Mouse (Mus musculus) E14TG2a.4 (cell line): ENCODE measurements at regions not wholly inside any gene's neighbourhood (a gene's known extent, or its start where the extent isn't known, plus 50 kb on each side); places are given as distances from the start of the nearest gene placed in this dataset.

ENCODE experiments used
- H3K27me3 ChIP-seq: 2 replicates; pipeline ENCODE4 v1.6.1; 2014; ENCODE audit warnings: low read length, control low read depth; ENCODE audit not compliant: insufficient read depth
- H3K36me3 ChIP-seq: 2 replicates; pipeline ENCODE4 v1.6.1; 2014; ENCODE audit warnings: low read length, control low read depth; ENCODE audit not compliant: insufficient read depth
- H3K4me1 ChIP-seq: replicated peaks from 2 replicates; pipeline ENCODE4 v1.6.1; 2014; ENCODE audit warnings: low read depth, low read length, control low read depth
- H3K4me3 ChIP-seq: replicated peaks from 2 replicates; pipeline ENCODE4 v1.5.1; 2014; ENCODE audit warnings: mild to moderate bottlenecking, low read length
- H3K9me3 ChIP-seq: 2 replicates; pipeline ENCODE4 v1.6.1; 2014; ENCODE audit warnings: low read length, control low read depth
- CTCF ChIP-seq: conservative IDR thresholded peaks from 2 replicates; pipeline ENCODE4 v1.5.1; 2014; ENCODE audit warnings: low read length
- NANOG ChIP-seq: IDR thresholded peaks from 2 replicates; pipeline ENCODE4 v1.6.1; 2014; ENCODE audit warnings: borderline replicate concordance, low read length, mixed read lengths
- POU5F1 ChIP-seq: IDR thresholded peaks from 2 replicates; pipeline ENCODE4 v1.6.1; 2014; ENCODE audit warnings: low read length, borderline replicate concordance

DNA sequence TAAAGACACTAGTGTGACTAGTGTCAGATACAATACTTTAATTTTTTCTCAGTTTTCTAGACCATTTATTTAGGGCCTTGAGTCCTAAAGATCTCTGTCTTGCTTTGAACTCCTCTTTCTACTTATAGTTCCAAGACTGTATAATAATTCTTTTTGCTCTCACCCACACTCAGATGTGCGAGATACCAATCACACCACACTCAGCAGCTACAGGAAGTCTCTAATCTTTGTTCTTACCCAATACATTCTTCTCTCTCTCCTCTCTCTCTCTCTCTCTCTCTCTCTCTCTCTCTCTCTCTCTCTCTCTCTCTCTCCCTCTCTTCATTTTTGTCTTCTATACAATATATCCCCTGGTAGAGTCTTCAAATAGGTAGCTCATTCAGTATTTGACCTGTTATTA, 637.2 kb upstream of the Cblb start:
- Histone ChIP-seq H3K27me3 (no peaks in the 10 kb centered on the region), H3K36me3 (no peaks in the 10 kb centered on the region)
- TF ChIP-seq POU5F1 (no peak), CTCF (no peak), NANOG (no peak)

More for the DNA sequence above, 637.2 kb upstream of the Cblb start:
- Histone ChIP-seq H3K4me3 (no peak overlapping the region), H3K9me3 (0 out of 2 replicates have a peak, but pooled peaks cover 3% of the 10 kb centered on the region), H3K4me1 (no peaks in the 10 kb centered on the region)
